Mouse (Mus musculus): ENCODE measurements around the gene Arhgap32. TPM values are rescaled to one million over a fixed set of nuclear protein-coding genes. Genes with fewer than 3 reads are reported as not detected.

Arhgap32 gene
- polyA plus RNA-seq, 1 experiment from 2014 or later: 9.6 TPM

DNA sequence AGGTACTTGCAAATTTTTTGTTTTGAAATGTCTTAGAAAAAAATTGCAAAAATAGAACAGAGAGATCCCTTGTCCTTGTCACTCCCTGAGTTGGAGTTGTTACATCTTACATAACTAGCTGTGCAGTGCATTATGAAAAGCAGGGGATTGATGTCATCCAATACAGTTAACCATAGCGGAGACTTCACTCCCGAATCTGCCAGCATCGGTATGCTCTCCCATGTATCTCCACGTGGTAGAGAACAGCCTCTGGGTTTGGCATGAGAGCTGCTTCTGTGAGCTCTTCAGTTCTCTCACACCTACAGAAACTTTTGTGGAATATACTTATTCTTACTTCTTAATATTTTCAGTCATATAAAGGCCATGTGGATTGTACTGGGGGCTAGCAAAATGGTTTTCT lies 106.2 kb downstream of the Arhgap32 start:
- WGBS: 80% methylated on average over 4 of the region's 4 CpGs
- H3K27me3 ChIP-seq (ENCODE audit: insufficient read depth, low read length): no peaks in the 10 kb centered on the region
- no peak for ATAC-seq (ENCODE audit: low FRiP score, low TSS enrichment)

DNA sequence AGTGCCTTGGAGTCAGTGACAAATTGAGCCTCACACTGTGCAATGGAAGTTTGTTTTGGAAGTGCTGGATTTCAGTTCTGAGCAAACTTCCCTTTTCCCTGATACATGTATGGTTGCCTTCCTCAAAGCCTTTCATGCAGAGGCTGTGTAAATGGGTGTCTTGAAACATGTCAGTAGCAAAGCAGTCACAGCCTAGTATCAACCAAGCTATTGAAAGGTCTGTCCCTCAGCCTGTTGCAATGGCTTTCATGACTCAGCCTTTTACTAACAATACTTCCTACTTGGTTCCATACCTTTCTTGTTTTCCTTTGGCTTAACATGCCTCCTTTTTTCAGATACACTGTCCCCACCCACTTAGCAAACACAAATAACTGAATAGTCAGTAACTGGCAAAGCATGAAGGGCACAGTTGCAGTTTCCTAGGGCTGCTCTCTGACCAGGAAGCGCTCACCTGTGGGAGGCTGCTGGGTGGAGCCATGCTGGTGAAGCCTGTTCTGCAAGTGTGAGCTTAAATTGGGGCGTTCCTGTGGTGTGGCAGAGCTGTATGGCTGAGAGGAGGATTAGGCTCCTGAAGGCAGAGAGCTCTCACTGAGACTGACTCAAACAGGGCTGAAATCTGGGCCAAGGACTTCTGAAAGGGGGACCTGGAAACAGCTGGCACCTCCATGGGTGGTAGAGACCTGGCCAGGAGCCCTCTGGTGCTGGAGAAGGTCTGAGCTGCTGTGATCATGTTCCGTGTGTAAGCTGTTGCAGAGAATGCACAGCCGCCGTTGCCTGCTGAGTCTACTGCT lies 108.0 kb downstream of the Arhgap32 start:
- ATAC-seq (ENCODE audit: low FRiP score, low TSS enrichment): peak; percentile 95
- WGBS: 43% methylated on average over 5 of the region's 5 CpGs
- Histone ChIP-seq H3K9ac (replicated peaks; ENCODE audit: low read length) (peak overlapping the region; percentile 37; the same call in 1 of the 2 replicates), H3K4me3 (ENCODE audit: low read length) (peak overlapping the region; percentile 32), H3K9me3 (ENCODE audit: low read length) (no peaks in the 10 kb centered on the region), H3K27me3 (ENCODE audit: insufficient read depth, low read length) (no peaks in the 10 kb centered on the region), H3K4me1 (ENCODE audit: insufficient read depth, low read length) (peaks cover 21% of the 10 kb centered on the region), H3K4me2 (replicated peaks; ENCODE audit: low read depth, low read length) (peak overlapping the region; percentile 16), H3K27ac (ENCODE audit: low read length) (peak overlapping the region; percentile 72), H3K36me3 (ENCODE audit: insufficient read depth, low read length) (no peaks in the 10 kb centered on the region)

More for the DNA sequence above, 106.2 kb downstream of the Arhgap32 start:
- no peak overlapping the region for H3K27ac ChIP-seq (ENCODE audit: low read length)
- no peaks in the 10 kb centered on the region for H3K36me3 ChIP-seq (ENCODE audit: insufficient read depth, low read length)
- H3K4me2 ChIP-seq (replicated peaks; ENCODE audit: low read depth, low read length): no peak overlapping the region
- H3K4me1 ChIP-seq (ENCODE audit: insufficient read depth, low read length): peaks cover 18% of the 10 kb centered on the region
- no peak overlapping the region for H3K9ac ChIP-seq (replicated peaks; ENCODE audit: low read length)
- no peak overlapping the region for H3K4me3 ChIP-seq (ENCODE audit: low read length)
- no peaks in the 10 kb centered on the region for H3K9me3 ChIP-seq (ENCODE audit: low read length)

DNA sequence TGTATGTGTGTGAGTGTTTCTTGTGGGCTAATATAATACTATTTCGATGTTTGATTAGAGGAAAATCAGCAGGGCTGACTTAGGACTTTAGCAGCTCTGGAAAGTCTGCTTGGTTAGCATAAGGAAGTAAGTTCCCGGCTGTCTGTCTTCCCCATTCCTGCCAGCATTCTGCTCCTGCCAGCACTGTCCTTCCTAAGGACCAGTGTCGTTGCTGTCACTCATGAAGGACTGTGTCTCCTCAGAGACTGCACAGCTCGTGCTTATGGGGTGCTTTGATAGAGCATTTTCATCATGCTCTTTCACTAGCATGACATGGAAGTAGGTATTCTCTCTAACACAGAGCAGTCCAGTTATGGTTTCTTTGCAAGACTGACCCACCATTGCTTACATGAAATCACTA lies 109.0 kb downstream of the Arhgap32 start:
- Histone ChIP-seq H3K27me3 (ENCODE audit: insufficient read depth, low read length) (no peaks in the 10 kb centered on the region), H3K4me2 (replicated peaks; ENCODE audit: low read depth, low read length) (peak overlapping the region; percentile 46), H3K9ac (replicated peaks; ENCODE audit: low read length) (peak overlapping the region; percentile 38; the same call in 1 of the 2 replicates), H3K36me3 (ENCODE audit: insufficient read depth, low read length) (no peaks in the 10 kb centered on the region), H3K4me3 (ENCODE audit: low read length) (peak overlapping the region; percentile 37), H3K9me3 (ENCODE audit: low read length) (no peaks in the 10 kb centered on the region), H3K4me1 (ENCODE audit: insufficient read depth, low read length) (peaks cover 21% of the 10 kb centered on the region), H3K27ac (ENCODE audit: low read length) (peak overlapping the region; percentile 34; the same call in 1 of the 2 replicates)
- WGBS: 67% methylated on average over 4 of the region's 4 CpGs
- ATAC-seq (ENCODE audit: low FRiP score, low TSS enrichment): no peak

DNA sequence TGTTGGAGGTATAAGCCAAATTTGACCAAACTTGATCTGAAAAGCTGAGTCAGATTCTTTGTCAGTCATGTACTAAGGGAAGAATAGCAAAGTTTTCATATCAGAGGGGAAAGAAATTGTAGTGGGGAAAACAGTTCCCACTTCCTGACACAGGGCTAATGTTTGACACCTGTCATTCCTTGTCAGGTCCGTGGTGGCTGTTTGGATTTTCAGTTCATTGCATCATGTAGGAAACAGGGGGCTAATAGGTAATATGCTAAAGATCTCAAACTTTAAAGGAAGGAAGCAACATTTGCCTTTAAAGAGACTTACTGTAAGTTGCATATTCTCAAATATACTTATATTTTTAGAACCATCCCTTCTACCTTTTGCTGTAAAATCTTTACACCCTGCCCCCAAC lies 109.6 kb downstream of the Arhgap32 start:
- Histone ChIP-seq H3K27ac (ENCODE audit: low read length) (no peak overlapping the region), H3K4me2 (replicated peaks; ENCODE audit: low read depth, low read length) (peak overlapping the region; percentile 29; the same call in 1 of the 2 replicates), H3K27me3 (ENCODE audit: insufficient read depth, low read length) (no peaks in the 10 kb centered on the region), H3K4me1 (ENCODE audit: insufficient read depth, low read length) (peaks cover 21% of the 10 kb centered on the region), H3K4me3 (ENCODE audit: low read length) (no peak overlapping the region), H3K9ac (replicated peaks; ENCODE audit: low read length) (no peak overlapping the region), H3K36me3 (ENCODE audit: insufficient read depth, low read length) (no peaks in the 10 kb centered on the region), H3K9me3 (ENCODE audit: low read length) (no peaks in the 10 kb centered on the region)
- no peak for ATAC-seq (ENCODE audit: low FRiP score, low TSS enrichment)
- 70% methylated on average over 1 of the region's 1 CpGs for WGBS

DNA sequence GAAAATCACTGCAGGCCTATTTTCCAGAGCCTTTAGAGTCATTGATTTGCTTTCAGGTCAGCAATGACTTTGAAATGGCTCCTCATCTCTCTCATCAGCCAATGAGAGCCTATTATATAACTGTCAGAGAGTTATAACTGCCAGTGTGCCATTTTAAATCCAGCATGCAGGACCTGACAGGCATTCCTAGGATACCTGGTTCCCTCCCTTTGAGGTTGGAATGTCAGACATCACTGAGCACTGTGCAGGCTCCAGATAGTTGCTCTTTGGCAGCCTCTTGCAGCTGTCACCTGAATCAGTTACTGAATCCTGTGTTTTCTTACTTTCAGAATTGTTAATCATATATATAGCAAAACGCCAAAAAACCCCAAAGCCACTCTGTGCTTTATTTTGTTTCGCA lies 111.1 kb downstream of the Arhgap32 start:
- Histone ChIP-seq H3K36me3 (ENCODE audit: insufficient read depth, low read length) (no peaks in the 10 kb centered on the region), H3K4me2 (replicated peaks; ENCODE audit: low read depth, low read length) (no peak overlapping the region), H3K4me3 (ENCODE audit: low read length) (no peak overlapping the region), H3K27ac (ENCODE audit: low read length) (peak overlapping the region; percentile 57; the same call in 1 of the 2 replicates), H3K9me3 (ENCODE audit: low read length) (no peaks in the 10 kb centered on the region), H3K9ac (replicated peaks; ENCODE audit: low read length) (no peak overlapping the region), H3K27me3 (ENCODE audit: insufficient read depth, low read length) (no peaks in the 10 kb centered on the region), H3K4me1 (ENCODE audit: insufficient read depth, low read length) (peaks cover 21% of the 10 kb centered on the region)
- peak; percentile 80; the same call in 1 of the 2 replicates for ATAC-seq (ENCODE audit: low FRiP score, low TSS enrichment)
- 54% methylated on average over 2 of the region's 2 CpGs for WGBS

DNA sequence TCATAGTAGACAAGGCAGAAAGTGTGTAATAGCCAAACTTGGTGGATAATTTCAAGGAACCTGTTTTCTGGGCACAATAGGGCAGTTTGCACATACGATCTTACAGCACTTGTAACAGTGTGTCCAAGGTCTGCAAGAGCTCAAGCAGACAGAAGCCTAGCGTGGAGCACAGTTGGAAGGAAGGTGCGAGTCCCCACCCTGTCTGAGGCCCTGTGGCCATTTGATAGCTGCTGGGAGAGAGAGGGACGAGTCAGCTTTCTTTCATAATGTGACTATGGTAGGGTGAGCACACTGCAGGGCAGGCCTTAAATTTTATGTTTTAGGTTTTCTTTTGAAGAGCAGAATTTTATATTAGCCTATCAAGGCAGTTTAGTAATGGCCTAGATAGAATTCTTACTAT lies 117.7 kb downstream of the Arhgap32 start:
- Histone ChIP-seq H3K9me3 (ENCODE audit: low read length) (no peaks in the 10 kb centered on the region), H3K27me3 (ENCODE audit: insufficient read depth, low read length) (no peaks in the 10 kb centered on the region), H3K36me3 (ENCODE audit: insufficient read depth, low read length) (no peaks in the 10 kb centered on the region), H3K4me3 (ENCODE audit: low read length) (no peak overlapping the region), H3K4me2 (replicated peaks; ENCODE audit: low read depth, low read length) (no peak overlapping the region), H3K4me1 (ENCODE audit: insufficient read depth, low read length) (no peaks in the 10 kb centered on the region), H3K9ac (replicated peaks; ENCODE audit: low read length) (no peak overlapping the region), H3K27ac (ENCODE audit: low read length) (no peak overlapping the region)
- WGBS: 66% methylated on average over 4 of the region's 4 CpGs
- ATAC-seq (ENCODE audit: low FRiP score, low TSS enrichment): no peak

DNA sequence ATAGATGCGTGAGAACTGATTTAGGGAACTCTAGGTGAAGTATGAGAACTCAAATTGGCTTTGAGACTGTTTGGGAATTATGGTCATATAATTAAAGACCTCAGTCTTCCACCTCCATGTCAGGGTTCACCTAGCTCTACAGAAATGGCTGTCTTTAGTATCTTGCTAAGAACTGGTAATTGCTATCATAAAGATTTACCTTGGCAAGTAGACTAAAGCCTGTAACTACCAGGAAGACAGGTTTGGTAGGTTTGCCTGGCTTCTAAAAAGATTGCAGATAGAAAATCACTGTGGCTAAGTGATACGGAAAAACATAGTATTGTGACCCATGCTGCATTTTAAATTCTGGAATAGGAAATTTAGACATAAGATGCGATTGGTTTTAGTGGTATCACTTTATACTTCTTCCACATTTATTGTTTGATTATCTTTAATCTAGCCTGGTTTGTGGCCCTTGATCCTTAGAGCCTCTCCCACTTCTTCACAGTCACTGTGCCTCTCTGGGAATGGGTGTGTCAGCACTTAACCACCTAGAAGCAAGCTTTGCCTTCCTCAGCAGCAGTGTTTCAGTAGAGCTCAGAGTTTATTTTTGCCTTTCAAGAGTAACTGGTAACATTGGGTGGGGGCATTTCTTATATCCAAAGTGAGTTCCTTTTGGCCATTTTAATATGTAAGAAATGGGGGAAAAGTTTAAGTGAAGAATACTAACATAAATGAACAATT lies 119.0 kb downstream of the Arhgap32 start:
- Histone ChIP-seq H3K9me3 (ENCODE audit: low read length) (no peaks in the 10 kb centered on the region), H3K4me1 (ENCODE audit: insufficient read depth, low read length) (0 out of 2 replicates have a peak, but pooled peaks cover 3% of the 10 kb centered on the region), H3K4me2 (replicated peaks; ENCODE audit: low read depth, low read length) (no peak overlapping the region), H3K4me3 (ENCODE audit: low read length) (no peak overlapping the region), H3K36me3 (ENCODE audit: insufficient read depth, low read length) (no peaks in the 10 kb centered on the region), H3K9ac (replicated peaks; ENCODE audit: low read length) (no peak overlapping the region), H3K27me3 (ENCODE audit: insufficient read depth, low read length) (no peaks in the 10 kb centered on the region), H3K27ac (ENCODE audit: low read length) (no peak overlapping the region)
- no peak for ATAC-seq (ENCODE audit: low FRiP score, low TSS enrichment)
- WGBS: 79% methylated on average over 3 of the region's 3 CpGs

DNA sequence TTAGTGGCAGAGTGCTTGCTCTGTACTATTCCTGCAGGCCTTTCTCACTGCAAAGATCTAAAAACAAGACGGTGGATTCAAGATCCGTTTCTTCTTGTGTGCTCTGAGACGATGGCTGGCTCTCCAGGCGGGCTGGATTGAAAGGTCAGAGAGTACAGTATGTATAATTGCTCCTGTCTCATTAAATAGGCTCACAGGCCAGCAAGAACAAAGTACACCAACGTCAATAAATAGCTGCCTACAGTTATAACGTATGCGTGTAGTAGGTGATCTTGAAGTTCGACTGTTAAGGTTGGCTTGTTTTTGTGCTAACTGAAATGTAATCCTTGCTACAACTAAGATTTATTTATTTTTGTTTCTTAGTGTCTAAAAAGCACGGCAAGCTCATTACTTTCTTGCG lies 123.0 kb downstream of the Arhgap32 start:
- H3K27ac ChIP-seq (ENCODE audit: low read length): peak overlapping the region; percentile 70; the same call in 1 of the 2 replicates
- ATAC-seq (ENCODE audit: low FRiP score, low TSS enrichment): no peak

DNA sequence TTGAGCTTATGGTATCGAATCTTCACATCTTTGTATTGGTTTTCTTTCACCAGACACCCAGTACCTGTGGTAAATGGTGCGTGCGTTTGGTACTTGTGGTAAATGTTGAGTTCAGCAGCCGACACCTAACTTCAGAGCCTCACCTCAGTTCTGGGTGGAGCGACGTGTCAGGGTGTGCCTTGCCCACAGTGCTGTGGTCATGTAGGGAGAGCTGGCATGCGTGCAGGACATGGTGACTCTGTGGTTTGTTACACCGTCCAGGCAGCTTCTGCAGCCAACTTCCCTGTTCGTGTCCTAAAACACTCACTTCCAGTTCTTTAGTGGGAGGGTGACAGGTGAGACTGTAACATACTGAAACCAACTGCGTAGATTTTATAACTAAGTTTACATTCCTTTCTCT lies 123.5 kb downstream of the Arhgap32 start:
- WGBS: 77% methylated on average over 10 of the region's 10 CpGs
- Histone ChIP-seq H3K36me3 (ENCODE audit: insufficient read depth, low read length) (0 out of 2 replicates have a peak, but pooled peaks cover 2% of the 10 kb centered on the region), H3K4me1 (ENCODE audit: insufficient read depth, low read length) (peaks cover 6% of the 10 kb centered on the region; the same call in 1 of the 2 replicates), H3K27me3 (ENCODE audit: insufficient read depth, low read length) (no peaks in the 10 kb centered on the region), H3K4me2 (replicated peaks; ENCODE audit: low read depth, low read length) (no peak overlapping the region), H3K4me3 (ENCODE audit: low read length) (no peak overlapping the region), H3K9me3 (ENCODE audit: low read length) (no peaks in the 10 kb centered on the region), H3K9ac (replicated peaks; ENCODE audit: low read length) (no peak overlapping the region), H3K27ac (ENCODE audit: low read length) (peak overlapping the region; percentile 70; the same call in 1 of the 2 replicates)
- ATAC-seq (ENCODE audit: low FRiP score, low TSS enrichment): no peak

More for the DNA sequence above, 123.0 kb downstream of the Arhgap32 start:
- Histone ChIP-seq H3K4me1 (ENCODE audit: insufficient read depth, low read length) (peaks cover 6% of the 10 kb centered on the region; the same call in 1 of the 2 replicates), H3K36me3 (ENCODE audit: insufficient read depth, low read length) (0 out of 2 replicates have a peak, but pooled peaks cover 2% of the 10 kb centered on the region), H3K4me2 (replicated peaks; ENCODE audit: low read depth, low read length) (no peak overlapping the region), H3K9me3 (ENCODE audit: low read length) (no peaks in the 10 kb centered on the region), H3K27me3 (ENCODE audit: insufficient read depth, low read length) (no peaks in the 10 kb centered on the region), H3K9ac (replicated peaks; ENCODE audit: low read length) (no peak overlapping the region), H3K4me3 (ENCODE audit: low read length) (no peak overlapping the region)
- 63% methylated on average over 10 of the region's 10 CpGs for WGBS
